Mouse (Mus musculus) embryonic facial prominence, embryonic 12.5 days (tissue): ENCODE data around the gene Acsm1. TPM values are rescaled to one million over a fixed set of nuclear protein-coding genes. Genes with fewer than 3 reads are reported as not detected.

Experiments used
- ATAC-seq: fragments of 200-750 bp; cut with Nextera tagmentation; 2 replicates; pipeline ENCODE4 v1.8.0; 2017; ENCODE audit not compliant: insufficient number of reproducible peaks, insufficient read depth, low FRiP score, low TSS enrichment
- H3K27ac ChIP-seq: fragments of 300-500 bp; sonication (generic); 2 replicates; pipeline ENCODE4 v1.5.1; 2016; ENCODE audit warnings: mild to moderate bottlenecking
- H3K27me3 ChIP-seq: fragments of 300-500 bp; sonication (generic); 2 replicates; pipeline ENCODE4 v1.6.1; 2016; ENCODE audit warnings: mild to moderate bottlenecking, moderate library complexity
- H3K36me3 ChIP-seq: fragments of 300-500 bp; sonication (generic); 2 replicates; pipeline ENCODE4 v1.6.1; 2016; ENCODE audit warnings: mild to moderate bottlenecking
- H3K4me1 ChIP-seq: fragments of 300-500 bp; sonication (generic); 2 replicates; pipeline ENCODE4 v1.6.1; 2016
- H3K4me2 ChIP-seq: fragments of 300-500 bp; sonication (generic); replicated peaks from 2 replicates; pipeline ENCODE4 v1.6.1; 2016; ENCODE audit warnings: mild to moderate bottlenecking, moderate library complexity
- H3K4me3 ChIP-seq: fragments of 300-500 bp; sonication (generic); 2 replicates; pipeline ENCODE4 v1.5.1; 2016; ENCODE audit warnings: mild to moderate bottlenecking
- H3K9ac ChIP-seq: fragments of 300-500 bp; sonication (generic); 2 replicates; pipeline ENCODE4 v1.6.1; 2016; ENCODE audit warnings: mild to moderate bottlenecking, moderate library complexity
- H3K9me3 ChIP-seq: fragments of 300-500 bp; sonication (generic); 2 replicates; pipeline ENCODE4 v1.6.1; 2016; ENCODE audit warnings: mild to moderate bottlenecking, moderate library complexity
- WGBS: fragments of 180-500 bp; shearing (Covaris S2); methylation state at CpG from one replicate; pipeline ENCODE4 v1.1.7; 2016; 5-methylcytosine and 5-hydroxymethylcytosine counted together
- polyA plus RNA-seq: library from polyadenylated mRNA; unstranded; fragments of >200 nt; fragmentation: Nextera tagmentation; extraction: Ambion mirVana; gene quantifications from 2 replicates; pipeline ENCODE4 v1.2.1, GENCODE M21; 2016

Acsm1 gene
- polyA plus RNA-seq, 1 experiment from 2014 or later = not detected

- no peaks in the 10 kb centered on the region for H3K4me1 ChIP-seq
- no peaks in the 10 kb centered on the region for H3K36me3 ChIP-seq
- no peak overlapping the region for H3K4me3 ChIP-seq
- H3K9ac ChIP-seq = no peak overlapping the region
- no peak for ATAC-seq
- whole genome bisulfite sequencing = 73% methylated on average over 9 of the region's 9 CpGs
- H3K9me3 ChIP-seq = no peaks in the 10 kb centered on the region
- H3K27ac ChIP-seq = no peak overlapping the region
- no peaks in the 10 kb centered on the region for H3K27me3 ChIP-seq
- H3K4me2 ChIP-seq = no peak overlapping the region
Measured at GRCm38 (mm10) chr7:119605926-119606663, 731 bp upstream of the Acsm1 start.

- H3K9ac ChIP-seq = no peak overlapping the region
- no peak overlapping the region for H3K4me2 ChIP-seq
- ATAC-seq = no peak
- no peaks in the 10 kb centered on the region for H3K9me3 ChIP-seq
- H3K27ac ChIP-seq = no peak overlapping the region
- no peak overlapping the region for H3K4me3 ChIP-seq
- H3K27me3 ChIP-seq = no peaks in the 10 kb centered on the region
- H3K36me3 ChIP-seq = no peaks in the 10 kb centered on the region
- no peaks in the 10 kb centered on the region for H3K4me1 ChIP-seq
- WGBS = 81% methylated on average over 9 of the region's 9 CpGs
Measured at GRCm38 (mm10) chr7:119607796-119608515, 1.1 kb downstream of the Acsm1 start.

- Histone ChIP-seq H3K4me1 (no peaks in the 10 kb centered on the region), H3K27ac (no peak overlapping the region), H3K36me3 (no peaks in the 10 kb centered on the region), H3K4me3 (no peak overlapping the region), H3K9ac (no peak overlapping the region), H3K27me3 (no peaks in the 10 kb centered on the region), H3K4me2 (no peak overlapping the region), H3K9me3 (no peaks in the 10 kb centered on the region)
- WGBS = 26% methylated on average over 1 of the region's 1 CpGs
- ATAC-seq = no peak
Measured at GRCm38 (mm10) chr7:119616531-119616930, 9.7 kb downstream of the Acsm1 start.

DNA sequence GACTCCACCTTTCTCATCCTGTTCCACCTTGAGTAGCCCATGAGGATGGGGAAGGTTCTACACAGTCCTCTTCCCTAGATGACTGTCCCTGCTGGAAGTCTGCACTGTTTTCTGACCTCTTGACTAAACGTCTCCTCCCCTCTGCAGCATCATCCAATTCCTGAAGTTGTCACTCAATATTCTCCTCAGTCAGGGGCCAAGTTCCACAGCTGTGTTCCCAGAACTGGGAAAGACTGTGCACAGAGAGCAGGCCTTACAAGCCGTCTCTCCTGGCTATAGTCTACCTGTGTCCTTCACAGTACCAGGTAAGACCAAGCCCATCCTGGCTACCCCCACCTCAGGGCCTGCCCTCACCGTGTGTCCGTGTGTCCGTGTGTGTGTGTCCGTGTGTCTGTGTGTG lies 10.8 kb downstream of the Acsm1 start:
- no peak overlapping the region for H3K27ac ChIP-seq
- no peak overlapping the region for H3K4me2 ChIP-seq
- no peak overlapping the region for H3K9ac ChIP-seq
- H3K4me1 ChIP-seq = no peaks in the 10 kb centered on the region
- H3K9me3 ChIP-seq = no peaks in the 10 kb centered on the region
- 89% methylated on average over 6 of the region's 6 CpGs for WGBS
- no peaks in the 10 kb centered on the region for H3K27me3 ChIP-seq
- no peak overlapping the region for H3K4me3 ChIP-seq
- ATAC-seq = no peak
- no peaks in the 10 kb centered on the region for H3K36me3 ChIP-seq

DNA sequence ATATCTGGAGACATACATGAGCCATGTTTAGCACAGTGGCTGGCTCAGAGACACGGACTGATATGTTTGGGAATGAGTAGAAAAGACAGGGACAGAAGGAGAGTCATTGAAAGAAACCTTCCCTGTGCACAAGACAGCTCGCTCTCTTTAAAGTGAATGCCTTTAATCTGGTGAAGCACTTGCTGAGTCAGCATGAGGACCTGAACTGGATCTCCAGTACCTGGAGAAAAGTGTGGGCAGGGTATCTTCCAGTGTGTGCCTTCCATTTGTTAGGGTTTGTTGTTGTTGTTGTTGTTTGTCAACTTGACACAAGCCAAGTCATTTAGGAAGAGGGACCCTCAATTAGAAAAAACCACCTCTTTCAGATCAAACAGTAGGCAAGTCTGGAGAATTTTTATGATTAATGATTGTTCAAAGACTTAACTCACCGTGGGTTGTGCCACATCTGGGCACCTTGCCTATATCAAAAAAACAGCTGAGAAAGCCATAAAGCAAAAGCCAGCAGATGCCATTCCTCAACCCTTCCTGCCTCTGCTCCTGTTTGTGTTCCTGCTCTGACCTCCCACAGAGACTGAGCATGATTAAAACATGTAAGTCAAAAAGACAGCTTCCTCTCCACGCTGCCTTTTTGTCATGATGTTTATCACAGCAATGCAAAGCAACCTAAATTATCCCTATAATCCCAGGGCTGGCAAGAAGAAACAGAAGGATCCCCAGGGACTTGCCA lies 11.5 kb downstream of the Acsm1 start:
- Histone ChIP-seq H3K27ac (no peak overlapping the region), H3K36me3 (no peaks in the 10 kb centered on the region), H3K4me1 (no peaks in the 10 kb centered on the region), H3K4me2 (no peak overlapping the region), H3K4me3 (no peak overlapping the region), H3K27me3 (no peaks in the 10 kb centered on the region), H3K9ac (no peak overlapping the region), H3K9me3 (no peaks in the 10 kb centered on the region)
- no peak for ATAC-seq
- 61% methylated on average over 4 of the region's 4 CpGs for WGBS

DNA sequence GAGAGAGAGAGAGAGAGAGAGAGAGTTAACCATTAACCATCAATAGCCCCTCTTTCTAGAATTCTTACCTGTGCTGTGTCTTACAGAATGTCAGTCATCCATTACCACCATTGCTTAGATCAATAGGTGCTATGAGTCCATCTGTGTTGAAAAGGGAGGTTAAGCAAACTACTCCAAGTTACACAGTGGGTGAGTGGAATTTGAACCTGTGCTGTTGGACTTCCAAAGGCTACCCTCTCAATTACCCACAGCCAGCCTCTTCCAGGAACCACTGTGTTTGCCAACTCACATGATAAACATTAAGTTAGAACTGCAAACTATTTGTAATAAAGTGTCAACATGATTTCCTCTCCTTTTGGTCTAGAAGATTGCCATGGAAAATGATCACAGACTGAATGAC lies 13.3 kb downstream of the Acsm1 start:
- no peak overlapping the region for H3K4me2 ChIP-seq
- H3K9me3 ChIP-seq = no peaks in the 10 kb centered on the region
- ATAC-seq = no peak

GRCm38 (mm10) chr7:119638773-119639172 lies 31.9 kb downstream of the Acsm1 start:
- no peak for ATAC-seq
- no peaks in the 10 kb centered on the region for H3K9me3 ChIP-seq
- no peak overlapping the region for H3K9ac ChIP-seq
- no peaks in the 10 kb centered on the region for H3K36me3 ChIP-seq
- no peak overlapping the region for H3K27ac ChIP-seq
- H3K27me3 ChIP-seq = no peaks in the 10 kb centered on the region
- H3K4me3 ChIP-seq = no peak overlapping the region
- no peak overlapping the region for H3K4me2 ChIP-seq
- no peaks in the 10 kb centered on the region for H3K4me1 ChIP-seq

More for the DNA sequence above, 13.3 kb downstream of the Acsm1 start:
- no peaks in the 10 kb centered on the region for H3K36me3 ChIP-seq
- no peak overlapping the region for H3K27ac ChIP-seq
- H3K4me1 ChIP-seq = no peaks in the 10 kb centered on the region
- H3K4me3 ChIP-seq = no peak overlapping the region
- H3K27me3 ChIP-seq = no peaks in the 10 kb centered on the region
- H3K9ac ChIP-seq = no peak overlapping the region

DNA sequence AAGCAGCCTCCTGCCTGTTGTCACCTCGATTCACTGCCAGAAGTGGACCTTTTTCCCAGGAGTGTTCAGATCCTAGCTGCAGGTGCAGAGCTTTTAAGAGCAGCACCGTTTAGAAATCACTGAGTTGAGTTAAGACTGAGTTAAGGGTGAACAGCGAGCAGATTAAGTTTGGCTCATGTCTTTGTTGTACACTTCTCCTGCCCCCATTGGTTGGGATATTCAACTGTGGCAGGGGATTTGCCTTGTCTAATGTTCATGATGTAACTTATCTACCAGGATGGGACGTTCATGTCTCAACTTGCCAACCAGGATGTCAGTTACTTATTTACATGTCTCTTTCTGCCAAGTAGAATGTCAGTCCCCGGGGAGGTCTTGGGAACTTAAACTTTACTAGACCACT lies 35.5 kb downstream of the Acsm1 start:
- no peak overlapping the region for H3K27ac ChIP-seq
- H3K4me3 ChIP-seq = no peak overlapping the region
- H3K4me1 ChIP-seq = no peaks in the 10 kb centered on the region
- H3K4me2 ChIP-seq = no peak overlapping the region
- H3K9ac ChIP-seq = no peak overlapping the region
- H3K9me3 ChIP-seq = no peaks in the 10 kb centered on the region
- no peak for ATAC-seq
- WGBS = 70% methylated on average over 5 of the region's 5 CpGs
- H3K36me3 ChIP-seq = no peaks in the 10 kb centered on the region
- no peaks in the 10 kb centered on the region for H3K27me3 ChIP-seq

- no peaks in the 10 kb centered on the region for H3K36me3 ChIP-seq
- WGBS = 89% methylated on average over 3 of the region's 3 CpGs
- H3K9ac ChIP-seq = no peak overlapping the region
- H3K4me2 ChIP-seq = no peak overlapping the region
- H3K4me1 ChIP-seq = no peaks in the 10 kb centered on the region
- no peaks in the 10 kb centered on the region for H3K9me3 ChIP-seq
- ATAC-seq = no peak
- H3K4me3 ChIP-seq = no peak overlapping the region
- H3K27ac ChIP-seq = no peak overlapping the region
- no peaks in the 10 kb centered on the region for H3K27me3 ChIP-seq
Measured at GRCm38 (mm10) chr7:119667893-119668292, 61.1 kb downstream of the Acsm1 start.

DNA sequence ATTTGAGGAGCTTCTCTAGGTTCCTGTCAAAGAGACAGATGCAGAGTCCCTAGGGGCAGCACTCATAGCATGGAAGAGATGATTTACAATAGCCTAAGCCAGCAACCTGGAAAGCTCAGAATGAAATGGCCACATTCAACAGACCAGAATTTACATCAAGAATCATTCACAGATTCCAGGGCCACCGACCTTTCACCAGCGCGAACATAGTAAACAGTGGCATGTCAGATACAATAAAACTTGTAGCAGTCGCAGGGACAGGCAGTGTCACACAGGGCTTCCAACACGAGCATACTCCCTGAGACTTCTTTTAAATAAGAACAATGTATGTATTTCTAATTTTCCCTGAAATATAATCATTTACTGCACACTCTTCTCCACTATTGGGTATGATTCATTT lies 63.6 kb downstream of the Acsm1 start:
- WGBS = 76% methylated on average over 5 of the region's 5 CpGs
- no peaks in the 10 kb centered on the region for H3K36me3 ChIP-seq
- H3K9ac ChIP-seq = no peak overlapping the region
- H3K4me3 ChIP-seq = no peak overlapping the region
- H3K27ac ChIP-seq = no peak overlapping the region
- H3K9me3 ChIP-seq = no peaks in the 10 kb centered on the region
- no peaks in the 10 kb centered on the region for H3K27me3 ChIP-seq
- no peak overlapping the region for H3K4me2 ChIP-seq
- H3K4me1 ChIP-seq = no peaks in the 10 kb centered on the region
- no peak for ATAC-seq

DNA sequence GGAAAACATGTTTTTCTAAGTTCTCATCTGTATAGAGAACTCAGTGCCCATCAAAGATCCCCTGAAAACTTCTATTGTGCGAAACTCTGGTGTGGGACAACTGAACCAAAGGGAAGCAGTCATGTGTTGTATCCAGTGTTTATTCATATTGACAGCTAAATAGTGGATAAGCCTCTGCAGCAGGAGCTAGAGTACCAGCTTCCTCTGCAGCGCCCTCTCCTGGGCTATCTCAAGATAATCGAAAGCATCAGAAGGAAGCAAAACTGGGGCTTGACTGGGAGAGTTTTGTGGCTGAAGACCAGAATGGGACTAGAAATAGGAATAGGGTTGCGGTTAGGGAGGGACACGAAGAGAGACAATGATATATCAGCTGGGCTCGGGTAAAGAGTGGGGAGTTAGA lies 64.1 kb downstream of the Acsm1 start:
- Histone ChIP-seq H3K9ac (no peak overlapping the region), H3K36me3 (no peaks in the 10 kb centered on the region), H3K27me3 (no peaks in the 10 kb centered on the region), H3K9me3 (no peaks in the 10 kb centered on the region), H3K4me1 (no peaks in the 10 kb centered on the region), H3K27ac (no peak overlapping the region), H3K4me3 (no peak overlapping the region), H3K4me2 (no peak overlapping the region)
- ATAC-seq = no peak
- 44% methylated on average over 6 of the region's 6 CpGs for WGBS

DNA sequence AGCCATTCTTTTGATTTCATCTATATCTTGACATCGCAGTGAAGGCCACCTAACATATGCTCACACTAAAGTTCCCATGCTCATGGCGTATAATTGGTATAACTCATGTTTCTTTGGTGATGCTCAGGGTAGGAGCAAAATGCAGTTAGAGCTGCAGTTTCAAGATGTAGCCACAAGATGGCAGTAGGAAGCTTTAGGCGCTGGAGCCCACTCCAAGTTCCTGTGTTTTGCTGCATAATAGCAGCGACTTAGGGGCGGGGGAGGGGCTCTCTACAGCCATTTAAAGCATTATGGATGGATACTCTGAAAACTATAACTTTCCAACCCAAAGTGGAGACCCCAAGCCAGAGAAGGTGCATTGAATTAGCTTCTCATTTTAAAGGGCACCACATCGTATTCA lies 66.6 kb downstream of the Acsm1 start:
- H3K36me3 ChIP-seq = no peaks in the 10 kb centered on the region
- 16% methylated on average over 6 of the region's 6 CpGs for WGBS
- H3K27me3 ChIP-seq = no peaks in the 10 kb centered on the region
- no peak for ATAC-seq
- H3K4me2 ChIP-seq = no peak overlapping the region
- H3K4me3 ChIP-seq = no peak overlapping the region
- no peaks in the 10 kb centered on the region for H3K4me1 ChIP-seq
- no peaks in the 10 kb centered on the region for H3K9me3 ChIP-seq
- H3K9ac ChIP-seq = no peak overlapping the region
- no peak overlapping the region for H3K27ac ChIP-seq
